Mouse (Mus musculus): ENCODE data around the gene Adtrp. TPM values are rescaled to one million over a fixed set of nuclear protein-coding genes. Genes with fewer than 3 reads are reported as not detected.

Adtrp gene
- 3.2 and 4.3 TPM in 2 replicates for polyA plus RNA-seq (2015; fragmentation: Nextera tagmentation; extraction: Ambion mirVana)

- DNase-seq (ENCODE audit: low spot score) (no peak), ATAC-seq (replicated peaks; ENCODE audit: low FRiP score, low read depth) (no peak)
- no peaks in the 10 kb centered on the region for H3K4me1 ChIP-seq (replicated peaks; ENCODE audit: insufficient read depth, low read length)
- WGBS = 49% methylated on average over 11 of the region's 11 CpGs
- no peak within 1 kb of the TSS for H3K27ac ChIP-seq
- H3K4me2 ChIP-seq (ENCODE audit: low read length) = no peak within 1 kb of the TSS
- no peak within 1 kb of the TSS for H3K4me3 ChIP-seq (replicated peaks; ENCODE audit: low read depth, low read length)
- H3K9ac ChIP-seq (ENCODE audit: low read depth, low read length) = no peak within 1 kb of the TSS
- H3K27me3 ChIP-seq (ENCODE audit: insufficient read depth, low read length) = no peaks in the 10 kb centered on the region
- H3K9me3 ChIP-seq (replicated peaks; ENCODE audit: low read length) = no peaks in the 10 kb centered on the region
- no peak for TF ChIP-seq CTCF (IDR thresholded peaks at IDR 0.05; ENCODE audit: low read depth)
- H3K36me3 ChIP-seq (ENCODE audit: insufficient read depth, low read length) = no peaks in the 10 kb centered on the region
Measured at GRCm38 (mm10) chr13:41847516-41848126, at the start of gene Adtrp. Adtrp (minus strand) TSS chr13:41847684.

- Histone ChIP-seq H3K4me1 (replicated peaks; ENCODE audit: insufficient read depth, low read length) (no peaks in the 10 kb centered on the region), H3K27ac (no peak overlapping the region), H3K4me2 (ENCODE audit: low read length) (no peak overlapping the region), H3K4me3 (replicated peaks; ENCODE audit: low read depth, low read length) (no peak overlapping the region), H3K27me3 (ENCODE audit: insufficient read depth, low read length) (no peaks in the 10 kb centered on the region), H3K9me3 (replicated peaks; ENCODE audit: low read length) (no peaks in the 10 kb centered on the region), H3K36me3 (ENCODE audit: insufficient read depth, low read length) (no peaks in the 10 kb centered on the region), H3K9ac (ENCODE audit: low read depth, low read length) (no peak overlapping the region)
- DNase-seq (ENCODE audit: low spot score) (no peak), ATAC-seq (replicated peaks; ENCODE audit: low FRiP score, low read depth) (no peak)
- WGBS = 97% methylated on average over 12 of the region's 12 CpGs
- no peak for TF ChIP-seq CTCF (IDR thresholded peaks at IDR 0.05; ENCODE audit: low read depth)
Measured at GRCm38 (mm10) chr13:41892016-41892415, 44.5 kb upstream of the Adtrp start.

DNA sequence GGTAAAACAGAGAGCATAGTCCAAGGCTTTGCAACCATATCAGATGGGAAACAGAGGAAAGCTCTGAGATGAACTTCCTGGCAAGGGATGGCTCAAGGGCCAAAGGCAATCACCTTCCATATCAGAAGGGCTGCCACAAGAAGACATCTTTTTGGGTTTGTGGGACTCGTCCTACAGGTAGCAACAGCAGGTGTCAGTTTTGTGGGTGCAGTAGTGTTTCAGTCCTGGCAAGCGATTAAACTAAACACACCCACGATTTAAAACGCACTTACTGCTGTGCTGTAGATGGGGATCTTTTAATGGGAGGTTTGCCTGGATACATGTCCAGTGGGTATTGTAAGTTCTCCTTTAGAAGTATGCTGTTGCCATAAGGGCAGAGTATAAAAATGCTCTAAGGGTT is 43.1 kb upstream of the Adtrp start:
- no peaks in the 10 kb centered on the region for H3K27me3 ChIP-seq (ENCODE audit: insufficient read depth, low read length)
- no peak overlapping the region for H3K27ac ChIP-seq
- no peaks in the 10 kb centered on the region for H3K36me3 ChIP-seq (ENCODE audit: insufficient read depth, low read length)
- no peak for TF ChIP-seq CTCF (IDR thresholded peaks at IDR 0.05; ENCODE audit: low read depth)
- DNase-seq (ENCODE audit: low spot score) (no peak), ATAC-seq (replicated peaks; ENCODE audit: low FRiP score, low read depth) (no peak)
- H3K9ac ChIP-seq (ENCODE audit: low read depth, low read length) = no peak overlapping the region
- WGBS = 87% methylated on average over 4 of the region's 4 CpGs
- no peaks in the 10 kb centered on the region for H3K9me3 ChIP-seq (replicated peaks; ENCODE audit: low read length)
- H3K4me2 ChIP-seq (ENCODE audit: low read length) = no peak overlapping the region
- H3K4me1 ChIP-seq (replicated peaks; ENCODE audit: insufficient read depth, low read length) = no peaks in the 10 kb centered on the region
- H3K4me3 ChIP-seq (replicated peaks; ENCODE audit: low read depth, low read length) = no peak overlapping the region

GRCm38 (mm10) chr13:41890111-41890600 is 42.7 kb upstream of the Adtrp start:
- ATAC-seq (replicated peaks; ENCODE audit: low FRiP score, low read depth) (no peak), DNase-seq (ENCODE audit: low spot score) (no peak)
- Histone ChIP-seq H3K9ac (ENCODE audit: low read depth, low read length) (no peak overlapping the region), H3K27me3 (ENCODE audit: insufficient read depth, low read length) (no peaks in the 10 kb centered on the region), H3K4me3 (replicated peaks; ENCODE audit: low read depth, low read length) (no peak overlapping the region), H3K4me2 (ENCODE audit: low read length) (no peak overlapping the region), H3K36me3 (ENCODE audit: insufficient read depth, low read length) (no peaks in the 10 kb centered on the region), H3K27ac (no peak overlapping the region), H3K9me3 (replicated peaks; ENCODE audit: low read length) (no peaks in the 10 kb centered on the region), H3K4me1 (replicated peaks; ENCODE audit: insufficient read depth, low read length) (no peaks in the 10 kb centered on the region)
- no peak for TF ChIP-seq CTCF (IDR thresholded peaks at IDR 0.05; ENCODE audit: low read depth)
- 91% methylated on average over 2 of the region's 2 CpGs for WGBS

GRCm38 (mm10) chr13:41888644-41889043 is 41.2 kb upstream of the Adtrp start:
- Histone ChIP-seq H3K36me3 (ENCODE audit: insufficient read depth, low read length) (no peaks in the 10 kb centered on the region), H3K4me2 (ENCODE audit: low read length) (no peak overlapping the region), H3K4me3 (replicated peaks; ENCODE audit: low read depth, low read length) (no peak overlapping the region), H3K27me3 (ENCODE audit: insufficient read depth, low read length) (no peaks in the 10 kb centered on the region), H3K4me1 (replicated peaks; ENCODE audit: insufficient read depth, low read length) (no peaks in the 10 kb centered on the region), H3K9ac (ENCODE audit: low read depth, low read length) (no peak overlapping the region), H3K9me3 (replicated peaks; ENCODE audit: low read length) (no peaks in the 10 kb centered on the region), H3K27ac (no peak overlapping the region)
- 77% methylated on average over 2 of the region's 2 CpGs for WGBS
- TF ChIP-seq CTCF (IDR thresholded peaks at IDR 0.05; ENCODE audit: low read depth) = no peak
- DNase-seq (ENCODE audit: low spot score) (no peak), ATAC-seq (replicated peaks; ENCODE audit: low FRiP score, low read depth) (no peak)

- H3K36me3 ChIP-seq (ENCODE audit: insufficient read depth, low read length) = no peaks in the 10 kb centered on the region
- H3K9me3 ChIP-seq (replicated peaks; ENCODE audit: low read length) = no peaks in the 10 kb centered on the region
- no peaks in the 10 kb centered on the region for H3K27me3 ChIP-seq (ENCODE audit: insufficient read depth, low read length)
- DNase-seq (ENCODE audit: low spot score) (no peak), ATAC-seq (replicated peaks; ENCODE audit: low FRiP score, low read depth) (no peak)
- no peak for TF ChIP-seq CTCF (IDR thresholded peaks at IDR 0.05; ENCODE audit: low read depth)
- no peak overlapping the region for H3K27ac ChIP-seq
- H3K4me2 ChIP-seq (ENCODE audit: low read length) = no peak overlapping the region
- no peaks in the 10 kb centered on the region for H3K4me1 ChIP-seq (replicated peaks; ENCODE audit: insufficient read depth, low read length)
- H3K4me3 ChIP-seq (replicated peaks; ENCODE audit: low read depth, low read length) = no peak overlapping the region
- WGBS = 81% methylated on average over 4 of the region's 4 CpGs
- no peak overlapping the region for H3K9ac ChIP-seq (ENCODE audit: low read depth, low read length)
Measured at GRCm38 (mm10) chr13:41886120-41886519, 38.6 kb upstream of the Adtrp start.
